Mouse (Mus musculus): ENCODE data around the gene Mical3. TPM values are rescaled to one million over a fixed set of nuclear protein-coding genes. Genes with fewer than 3 reads are reported as not detected.

Gene Mical3
- total RNA-seq, 1 experiment from 2014 or later = 65.9 TPM

DNA sequence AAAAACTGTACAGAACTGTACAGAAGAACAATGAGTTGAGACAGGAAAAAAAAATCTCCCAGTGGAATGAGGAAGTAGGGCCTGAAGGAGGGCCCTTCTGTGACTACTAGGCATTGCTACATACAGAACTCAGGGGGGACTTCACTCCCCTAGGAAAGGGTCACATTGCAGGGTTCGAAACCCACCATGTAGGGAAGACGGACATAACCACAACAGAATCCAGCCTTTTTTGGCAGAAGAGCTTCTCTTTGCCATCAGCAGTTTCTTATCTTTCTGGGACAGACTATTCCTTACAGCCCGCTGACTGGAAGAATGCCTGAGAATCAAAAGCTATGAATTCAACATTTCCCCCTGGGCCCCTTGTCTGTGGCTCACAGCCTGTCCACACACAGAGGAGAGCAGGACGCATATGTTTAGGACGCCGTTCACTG is 46.7 kb downstream of the Mical3 start:
- no peak for DNase-seq

DNA sequence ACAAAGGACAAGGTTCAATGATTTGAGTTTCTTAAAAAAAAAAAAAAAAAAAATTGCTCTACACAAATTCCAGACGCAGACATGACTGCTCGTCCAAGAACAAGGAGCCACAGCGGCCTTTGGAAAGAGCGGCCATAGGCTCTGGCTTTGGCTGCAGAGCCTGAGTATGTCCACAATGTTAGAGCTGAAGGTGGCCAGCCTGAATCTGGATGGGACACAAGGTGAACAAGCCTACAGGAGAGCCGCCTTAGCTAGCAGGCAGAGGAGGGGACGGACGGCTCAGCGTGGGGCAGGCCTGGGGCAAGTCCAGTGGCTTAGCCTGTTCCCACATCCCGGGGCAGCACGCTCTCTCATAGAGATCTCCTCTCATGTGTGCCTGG is 48.7 kb downstream of the Mical3 start:
- DNase-seq = no peak

DNA sequence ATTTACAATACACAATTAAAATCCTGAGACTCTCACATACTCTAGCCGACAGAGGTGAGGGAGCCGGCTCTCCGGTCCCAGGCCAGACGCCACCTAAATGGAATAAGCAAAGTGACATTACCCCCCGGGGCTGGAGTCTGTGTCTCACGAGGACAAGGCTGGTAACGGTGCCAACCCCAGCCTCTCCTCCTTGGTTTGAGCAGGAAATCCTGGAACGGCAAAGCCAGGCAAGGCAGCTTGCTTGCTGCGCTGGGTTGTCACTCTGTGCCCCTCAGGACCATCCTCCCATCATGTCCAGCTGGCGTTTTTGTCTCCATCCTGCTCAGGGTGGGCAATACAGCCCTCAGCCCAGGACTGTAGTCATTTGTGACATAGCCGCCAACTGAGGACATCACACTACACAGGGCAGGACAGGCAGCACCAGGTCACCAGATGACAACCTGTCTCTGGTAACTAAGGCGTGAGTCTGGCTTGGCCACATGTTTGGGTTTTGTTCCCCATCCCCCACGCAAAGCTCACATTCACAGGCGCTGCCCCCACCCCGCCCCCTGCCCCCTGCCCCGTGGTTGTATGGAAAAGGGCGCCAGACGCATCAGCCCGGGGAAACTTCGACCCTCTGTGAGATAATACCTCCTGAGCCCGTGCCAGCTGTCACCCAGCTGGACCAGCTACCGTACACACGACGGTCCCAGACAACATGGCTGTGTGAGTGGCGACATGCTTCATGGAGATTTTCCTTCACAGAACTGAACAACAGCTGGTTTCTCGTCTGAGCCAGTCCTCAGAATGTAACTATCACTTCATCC is 49.3 kb downstream of the Mical3 start:
- DNase-seq = no peak

DNA sequence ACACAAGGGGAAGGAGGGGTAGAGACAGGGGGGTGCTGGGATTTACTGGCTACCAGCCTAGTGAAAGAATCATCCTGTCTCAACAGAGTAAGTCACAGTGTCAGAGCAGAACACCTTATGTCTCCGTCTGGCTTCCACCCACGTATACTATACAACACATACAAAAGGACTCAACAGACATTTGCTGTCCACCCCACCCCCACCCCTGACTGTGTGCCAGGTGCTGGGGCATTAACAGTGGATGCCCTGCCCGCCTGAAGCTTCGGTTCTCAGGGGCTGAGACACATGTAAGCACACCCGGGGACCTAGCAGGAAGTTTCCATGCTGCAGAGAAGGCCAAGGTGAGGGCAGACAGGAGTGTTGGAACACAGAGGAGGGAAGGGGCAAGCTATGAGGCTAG is 52.6 kb downstream of the Mical3 start:
- no peak for DNase-seq

DNA sequence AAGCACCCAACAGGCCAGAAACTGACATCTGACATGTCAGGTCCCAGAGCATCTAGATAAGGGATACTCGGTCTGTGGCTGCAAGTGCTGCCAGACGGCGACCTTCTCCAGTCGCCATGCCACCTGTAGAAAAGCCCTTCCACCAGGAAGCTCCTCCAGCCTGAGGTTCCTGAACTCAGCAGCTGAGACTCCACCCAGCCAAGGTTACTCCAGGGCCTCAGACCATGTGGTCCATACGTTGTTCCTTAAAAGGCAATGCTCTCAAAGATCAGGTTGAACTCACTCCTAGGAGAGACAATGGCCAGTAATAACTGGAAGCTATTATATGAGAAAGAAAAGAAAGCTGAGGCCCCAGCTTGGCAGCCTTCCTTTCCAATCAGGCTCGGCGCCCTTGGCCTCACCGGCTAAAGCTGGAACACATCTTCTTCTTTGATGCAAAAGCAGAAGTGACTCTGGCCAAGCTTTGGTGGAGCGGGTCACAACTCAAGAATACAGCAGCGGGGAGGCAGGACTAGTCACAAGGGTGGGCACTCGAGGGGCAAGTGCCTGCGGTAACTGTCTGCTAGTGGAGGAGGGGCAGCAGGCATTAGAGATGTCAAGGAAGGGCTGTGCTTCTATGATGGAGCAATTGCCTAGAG is 53.8 kb downstream of the Mical3 start:
- DNase-seq = no peak

DNA sequence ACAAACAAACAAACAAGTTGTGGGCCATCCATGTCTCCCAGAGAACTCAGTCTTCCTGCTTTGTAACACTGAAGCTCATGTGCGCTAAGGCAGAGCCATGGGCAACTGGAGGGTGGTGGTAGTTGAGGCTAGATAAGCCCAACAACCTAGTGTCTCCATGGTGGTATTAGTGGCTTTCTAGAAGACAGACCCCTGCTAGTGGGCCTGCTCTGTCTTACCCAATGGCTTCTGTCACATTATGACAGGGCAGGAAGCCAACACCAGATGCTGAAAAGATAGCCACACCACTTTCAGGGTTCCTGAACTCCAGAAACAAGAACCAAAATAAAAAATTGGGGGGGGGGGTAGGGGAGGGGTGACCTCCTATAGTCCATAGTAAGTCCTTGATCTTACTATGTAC is 55.0 kb downstream of the Mical3 start:
- DNase-seq = no peak

DNA sequence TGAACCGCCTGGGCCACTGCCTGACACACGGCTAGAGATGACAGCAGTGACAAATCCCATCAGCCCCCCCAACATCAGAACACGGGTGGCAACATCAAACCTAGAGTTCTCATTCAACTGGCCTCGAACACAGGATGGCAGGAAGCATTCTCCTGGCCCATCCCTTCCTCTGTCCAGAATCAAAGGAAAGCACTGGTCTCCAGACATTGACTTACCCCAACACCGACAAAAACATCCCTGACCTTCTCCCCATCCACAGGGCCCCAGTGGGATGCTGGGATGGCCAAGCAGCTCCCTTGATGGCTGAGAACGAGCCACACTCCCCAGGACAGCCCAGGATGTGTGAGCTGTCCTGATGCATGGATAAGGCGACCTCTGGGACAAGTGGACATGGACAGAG is 57.5 kb downstream of the Mical3 start:
- no peak for DNase-seq

DNA sequence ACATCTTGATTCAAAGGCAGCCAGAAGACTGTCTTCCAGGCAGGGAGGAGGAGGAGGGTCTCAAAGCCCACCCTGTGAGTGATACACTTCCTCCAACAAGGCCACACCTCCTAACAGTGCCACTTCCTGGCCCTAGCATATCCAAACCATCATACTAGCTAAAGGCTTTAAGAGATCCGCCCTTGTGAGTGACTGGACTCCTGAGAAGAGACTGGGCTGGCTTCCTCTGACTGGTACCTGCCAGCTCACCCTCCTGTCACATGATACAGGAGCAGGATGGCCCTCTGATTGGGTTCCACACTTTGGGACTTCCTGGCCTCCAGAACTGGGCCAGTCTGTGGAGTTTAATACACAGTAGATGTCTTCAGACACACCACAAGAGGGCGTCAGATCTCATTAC is 58.2 kb downstream of the Mical3 start:
- DNase-seq = no peak

DNA sequence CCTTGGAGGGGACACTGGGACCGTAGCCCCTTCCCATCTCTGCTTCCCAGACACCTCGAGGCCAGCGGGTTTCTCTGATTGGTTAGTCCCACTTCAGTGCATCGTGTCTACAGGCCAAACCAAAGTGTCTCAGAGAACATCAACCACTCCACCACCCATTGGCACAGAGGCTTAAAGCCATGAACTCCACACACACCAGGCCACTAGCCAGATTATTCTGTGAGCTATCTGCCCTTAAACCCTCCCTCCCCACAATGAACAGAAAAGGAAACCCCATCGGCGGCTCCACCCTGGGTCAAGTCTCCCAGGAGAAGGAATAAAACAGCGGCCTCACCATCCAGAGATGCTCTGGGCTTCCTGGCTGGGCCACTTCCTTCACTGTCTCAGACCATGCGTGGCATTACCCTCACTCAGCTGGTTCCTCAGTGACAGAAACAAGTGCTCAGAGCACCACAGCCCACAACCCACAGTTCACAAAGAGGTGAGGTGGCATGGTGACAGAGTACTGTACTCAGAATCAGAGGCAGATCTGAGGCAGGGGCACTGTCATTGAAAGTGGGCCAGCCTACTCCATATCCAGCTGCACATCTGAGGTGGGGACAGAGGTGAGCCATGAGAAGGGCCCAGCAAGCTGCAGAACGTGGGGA is 60.1 kb downstream of the Mical3 start:
- DNase-seq = no peak

DNA sequence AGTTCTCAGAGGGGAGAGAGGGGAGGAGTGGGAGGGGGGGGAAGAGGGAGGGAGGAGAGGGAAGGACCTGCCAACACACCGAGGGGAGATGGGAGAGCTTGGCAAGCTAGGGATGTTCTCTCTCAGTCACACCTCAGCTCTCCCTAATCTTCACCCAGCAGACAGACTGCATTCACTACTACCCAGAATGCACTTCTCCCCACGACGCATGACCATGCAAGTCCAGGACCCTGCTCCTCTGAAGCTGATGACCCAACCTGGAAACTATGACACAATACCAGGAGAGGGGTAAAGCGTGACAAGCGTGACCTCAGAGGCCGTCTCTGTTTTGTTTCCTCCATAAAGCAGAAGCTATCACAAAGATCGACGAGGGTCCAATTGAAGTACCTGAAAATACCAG is 61.6 kb downstream of the Mical3 start:
- no peak for DNase-seq

DNA sequence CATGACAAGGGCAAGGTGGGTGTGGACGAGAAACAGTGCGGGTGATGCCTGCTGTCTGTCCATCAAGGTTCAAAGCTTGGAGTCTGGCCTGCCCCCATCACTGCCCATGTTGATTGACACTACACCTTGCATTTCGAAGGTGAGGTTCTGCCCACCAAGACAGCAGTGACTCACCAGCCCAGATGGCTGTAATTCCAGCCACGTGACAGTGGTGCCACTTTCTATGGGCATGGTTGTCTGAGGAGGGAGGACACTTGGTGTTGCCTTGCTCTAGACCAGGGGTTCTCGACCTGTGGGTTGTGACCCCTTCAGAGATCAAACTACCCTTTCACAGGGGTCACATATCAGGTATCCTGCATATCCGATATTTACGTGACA is 62.7 kb downstream of the Mical3 start:
- no peak for DNase-seq

DNA sequence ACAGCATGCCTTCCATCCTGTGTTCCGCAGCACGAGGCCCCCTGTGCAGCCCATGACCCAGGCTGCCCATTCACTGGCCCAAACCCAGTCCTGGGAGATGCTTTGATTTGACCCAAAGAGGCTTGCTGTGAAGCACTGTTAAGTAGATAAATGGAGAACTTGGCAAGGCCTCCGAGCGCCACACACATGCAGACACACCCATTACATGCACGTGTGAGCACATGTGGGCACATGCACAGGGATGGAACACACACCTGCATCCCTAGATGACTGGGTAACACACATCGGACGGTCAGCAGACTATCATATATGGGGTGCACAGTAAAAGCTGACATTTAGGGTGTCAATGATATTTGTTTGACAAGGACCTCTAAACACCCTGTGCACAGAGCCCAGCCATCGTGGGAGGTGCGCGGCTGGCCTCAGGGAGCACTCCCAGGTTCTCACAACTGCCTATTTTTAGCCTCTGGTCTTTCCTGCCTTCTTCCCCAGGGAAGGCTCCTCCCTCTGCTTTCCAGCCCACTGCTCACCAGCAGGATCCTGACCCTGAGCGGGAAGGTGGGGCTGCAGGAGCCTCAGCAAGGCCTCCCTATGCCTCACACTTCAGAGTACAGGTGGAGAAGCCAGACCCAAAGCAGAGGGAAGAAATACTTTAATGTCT is 63.2 kb downstream of the Mical3 start:
- DNase-seq = no peak

DNA sequence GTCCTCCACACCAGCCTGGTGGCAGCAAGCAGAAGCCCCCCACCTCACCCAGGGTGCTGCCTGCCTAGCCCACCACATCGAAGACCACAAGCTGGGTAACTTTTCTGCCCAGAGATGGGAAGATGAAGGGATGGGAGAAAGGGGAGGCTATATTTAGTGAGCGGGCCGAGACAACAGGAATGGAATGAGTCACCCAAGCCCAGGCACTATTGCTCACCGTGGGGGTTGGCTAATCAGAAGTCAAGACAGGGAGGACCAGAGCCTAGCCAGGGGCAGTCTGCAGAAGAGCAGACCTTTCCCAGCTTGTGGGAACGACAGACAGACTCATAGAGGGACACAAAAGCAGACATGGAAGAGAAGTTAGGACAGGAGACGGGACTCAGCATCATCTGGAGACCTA is 64.0 kb downstream of the Mical3 start:
- DNase-seq = peak; percentile 40

DNA sequence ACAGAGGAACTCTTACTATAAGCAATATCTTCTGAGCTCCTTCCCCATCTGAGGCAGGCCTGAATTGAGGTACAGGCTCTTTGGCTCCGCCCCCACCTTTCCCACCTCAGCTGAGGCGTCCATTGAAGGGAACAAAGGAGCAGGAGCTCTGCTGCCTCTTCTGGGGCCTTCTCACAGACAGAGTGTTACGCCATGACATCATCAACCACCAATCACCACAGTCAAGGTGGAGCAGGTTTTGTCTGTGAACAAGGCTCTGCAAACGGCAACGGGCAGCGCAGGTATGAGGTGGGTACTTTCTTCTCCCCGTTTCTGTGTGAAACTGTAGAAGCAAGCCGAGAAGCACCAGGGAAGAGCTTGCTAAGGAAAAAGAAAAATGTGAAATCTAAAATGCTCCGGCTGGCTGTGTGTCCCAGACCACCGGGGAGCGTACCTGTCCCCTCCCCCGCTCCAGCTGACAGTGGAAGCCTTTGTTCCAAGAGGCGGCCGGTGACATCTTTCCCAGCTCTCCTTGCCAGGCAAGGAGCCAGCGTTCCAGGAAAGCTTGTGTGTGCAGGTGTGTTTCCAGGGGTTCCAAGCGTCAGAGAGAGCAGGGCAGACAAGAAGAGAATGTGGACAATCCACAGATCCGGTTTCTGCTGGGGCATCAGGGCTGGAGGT is 66.3 kb downstream of the Mical3 start:
- no peak for DNase-seq

DNA sequence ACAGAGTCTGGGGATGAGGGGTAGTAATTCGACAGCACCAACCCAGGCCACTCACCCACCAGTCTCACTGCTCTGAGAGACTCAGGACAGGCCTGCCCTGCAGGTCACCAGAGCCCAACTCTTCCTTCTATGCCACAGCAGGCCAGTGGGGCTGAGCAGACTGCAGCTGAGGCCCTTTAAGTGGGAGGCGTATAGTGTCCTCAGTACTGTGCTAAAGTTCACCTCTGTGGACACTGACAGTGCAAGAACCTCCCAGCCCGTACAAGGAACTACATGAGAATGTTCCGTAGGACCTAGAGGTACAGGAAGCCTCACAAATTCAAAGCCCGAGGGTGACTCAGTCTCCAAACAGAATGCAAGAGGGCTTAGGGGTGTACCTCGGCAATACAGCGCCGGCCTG is 67.0 kb downstream of the Mical3 start:
- no peak for DNase-seq

DNA sequence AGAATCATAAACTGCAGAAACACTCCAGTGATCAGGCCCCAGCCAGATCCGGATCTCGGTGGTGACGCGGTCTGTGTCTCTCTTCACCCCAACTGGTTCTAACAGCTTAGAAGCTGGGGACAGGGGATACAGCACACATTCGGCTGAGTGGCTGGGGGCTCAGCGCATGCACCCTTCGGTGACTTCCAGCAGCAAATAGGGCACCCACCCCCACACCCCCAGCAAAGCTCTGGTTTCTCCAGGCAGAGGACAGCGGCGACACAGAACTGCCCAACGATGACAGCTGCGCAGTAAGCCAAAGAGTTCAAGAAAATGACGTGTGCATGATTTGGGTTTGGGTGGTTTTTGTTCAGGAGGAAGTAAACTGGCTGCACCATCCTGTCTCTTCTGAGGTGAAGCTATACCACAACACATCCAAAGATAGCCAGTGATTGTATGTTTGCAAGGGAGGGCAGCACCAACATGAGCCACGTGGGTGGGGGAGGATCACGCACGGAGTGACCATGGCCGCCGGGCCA is 67.8 kb downstream of the Mical3 start:
- no peak for DNase-seq

DNA sequence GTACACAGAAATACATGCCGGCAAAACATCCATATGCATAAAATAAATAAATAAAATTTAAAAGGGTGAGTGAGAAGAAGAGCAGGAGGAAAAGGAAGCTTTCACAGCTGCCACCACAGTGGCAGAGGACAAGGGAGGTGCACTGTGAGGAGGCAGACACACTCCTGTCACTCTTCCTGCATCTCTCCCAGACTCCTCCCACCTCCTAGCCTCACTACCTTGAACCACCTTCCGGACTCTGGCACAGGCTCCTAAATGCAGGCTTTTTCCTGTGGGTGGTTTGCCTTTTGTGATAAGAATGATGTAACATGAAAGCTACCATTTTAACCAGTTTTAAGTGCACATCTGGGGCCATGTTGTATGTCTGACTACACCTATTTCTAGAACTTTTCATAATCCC is 72.8 kb downstream of the Mical3 start:
- DNase-seq = no peak

DNA sequence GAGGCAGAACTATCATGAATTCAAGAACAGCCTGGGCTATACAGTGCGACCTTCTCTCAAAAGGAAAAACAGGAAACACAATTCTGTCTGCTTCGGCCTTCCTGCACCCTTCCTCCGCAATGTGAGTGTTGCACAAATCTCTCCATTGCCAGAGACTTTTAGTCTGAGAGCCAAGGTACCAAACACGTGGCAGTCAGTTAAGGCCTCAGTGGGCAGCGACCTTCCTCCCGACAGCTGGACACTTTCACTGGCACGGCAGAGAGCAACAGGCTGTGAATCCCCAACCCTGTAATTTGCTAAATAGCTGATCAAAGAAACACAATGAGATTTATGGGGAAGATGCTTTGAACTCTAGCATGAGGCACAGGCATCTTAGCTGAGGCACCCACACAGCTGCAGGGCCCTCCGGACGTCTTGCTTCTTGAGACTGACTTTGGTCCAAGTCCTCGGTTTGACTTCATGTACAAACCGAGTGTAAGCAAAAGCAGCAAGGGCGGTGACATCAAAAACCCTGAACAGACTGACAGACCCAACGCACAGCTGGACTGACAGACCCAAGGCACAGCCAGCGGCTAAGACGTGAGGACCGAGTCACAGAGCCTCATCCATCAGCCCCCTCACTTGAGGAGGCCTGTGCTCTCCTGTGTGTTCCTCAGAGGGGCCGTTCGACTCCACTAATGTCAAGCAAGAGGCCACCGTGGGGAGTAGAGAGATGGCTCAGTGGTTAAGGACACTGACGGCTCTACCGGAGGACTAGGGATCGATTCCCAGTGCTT is 73.4 kb downstream of the Mical3 start:
- DNase-seq = no peak

DNA sequence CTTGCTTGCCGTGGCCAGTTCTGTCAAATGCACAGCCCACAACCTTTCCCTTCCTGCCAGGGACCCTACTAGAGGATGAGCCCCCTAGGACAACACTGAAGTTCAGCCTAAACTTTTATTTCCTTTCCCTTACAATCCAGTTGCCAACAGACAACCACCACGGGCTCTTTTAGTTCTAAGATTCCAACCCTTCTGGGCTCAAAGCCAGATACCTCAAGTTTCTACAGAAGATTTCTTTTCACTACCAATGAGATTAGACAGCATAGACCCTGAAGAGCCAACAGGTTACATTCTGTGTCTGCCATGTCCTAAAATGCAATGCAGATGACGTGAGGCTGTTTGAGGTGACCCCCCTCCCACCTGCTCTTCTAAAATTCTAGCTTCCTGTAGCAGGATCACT is 75.3 kb downstream of the Mical3 start:
- DNase-seq = no peak

DNA sequence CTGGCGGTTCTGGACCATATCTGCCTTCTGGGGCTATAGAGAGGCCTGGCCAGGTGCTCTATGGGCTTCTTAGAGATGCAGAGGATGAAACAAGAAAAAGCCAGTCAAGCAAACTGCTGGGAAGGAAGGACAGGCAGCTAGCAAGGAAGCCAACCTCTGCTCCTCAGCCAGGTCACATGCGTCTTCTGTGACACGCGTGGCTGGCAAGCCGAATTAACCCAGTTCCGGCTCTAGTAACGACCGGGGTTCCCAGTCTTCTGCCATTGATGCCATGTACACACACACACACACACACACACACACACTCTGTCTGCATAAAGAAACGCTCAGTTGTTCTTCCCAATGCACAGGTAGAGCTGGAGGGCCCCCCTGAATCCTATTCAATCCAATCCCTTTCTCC is 75.9 kb downstream of the Mical3 start:
- DNase-seq = no peak

DNA sequence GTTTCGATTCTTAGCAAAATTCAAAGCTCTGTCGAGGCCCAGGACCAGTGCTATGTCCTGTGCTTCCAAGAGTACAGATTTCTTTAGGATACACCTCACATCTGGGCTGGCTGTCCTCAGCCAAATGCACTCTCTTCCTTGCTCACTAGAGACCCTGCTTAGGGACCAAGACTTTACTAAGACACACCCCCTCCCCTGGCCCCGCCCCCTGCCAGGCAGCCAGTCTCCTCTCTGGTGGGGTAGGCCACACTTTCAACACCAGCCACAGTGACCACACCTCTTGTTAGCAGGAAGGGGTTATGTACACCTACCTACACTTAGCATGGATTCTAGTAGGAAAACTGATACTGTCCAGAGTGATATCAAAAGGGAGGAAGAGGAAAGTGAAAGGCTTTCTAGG is 76.5 kb downstream of the Mical3 start:
- no peak for DNase-seq

Data from adrenal gland, postnatal 25 days (tissue).